Mouse (Mus musculus) neural tube, embryonic 14.5 days (tissue): Measurements from ENCODE around the gene Nt5c3b. TPM values are rescaled to one million over a fixed set of nuclear protein-coding genes. Genes with fewer than 3 reads are reported as not detected.
A peak's percentile ranks its signal among the peaks of the same experiment; 100 is the strongest.

Experiments
- ATAC-seq: fragments of 200-750 bp; cut with Nextera tagmentation; 2 replicates; pipeline ENCODE4 v1.8.0; 2017; ENCODE audit warnings: low read depth, mild to moderate bottlenecking, moderate TSS enrichment, moderate library complexity
- H3K27ac ChIP-seq: fragments of 300-500 bp; sonication (generic); 2 replicates; pipeline ENCODE4 v1.5.1; 2014; ENCODE audit warnings: low read depth, mild to moderate bottlenecking, control low read depth, low read length, moderate library complexity, mixed read lengths
- H3K27me3 ChIP-seq: fragments of 300-500 bp; sonication (generic); 2 replicates; pipeline ENCODE4 v1.6.1; 2014; ENCODE audit warnings: low read length; ENCODE audit not compliant: control insufficient read depth, insufficient read depth
- H3K36me3 ChIP-seq: fragments of 300-500 bp; sonication (generic); 2 replicates; pipeline ENCODE4 v1.6.1; 2014; ENCODE audit warnings: low read length, mixed read lengths; ENCODE audit not compliant: control insufficient read depth, insufficient read depth
- H3K4me1 ChIP-seq: fragments of 300-500 bp; sonication (generic); 2 replicates; pipeline ENCODE4 v1.6.1; 2014; ENCODE audit warnings: low read length; ENCODE audit not compliant: control insufficient read depth, insufficient read depth
- H3K4me2 ChIP-seq: fragments of 300-500 bp; sonication (generic); 2 replicates; pipeline ENCODE4 v1.6.1; 2014; ENCODE audit warnings: mild to moderate bottlenecking, low read depth, low read length, control low read depth
- H3K4me3 ChIP-seq: fragments of 300-500 bp; sonication (generic); 2 replicates; pipeline ENCODE4 v1.5.1; 2014; ENCODE audit warnings: low read depth, low read length, control low read depth, mixed read lengths
- H3K9ac ChIP-seq: fragments of 300-500 bp; sonication (generic); replicated peaks from 2 replicates; pipeline ENCODE4 v1.6.1; 2014; ENCODE audit warnings: low read depth, mild to moderate bottlenecking, control low read depth, low read length, mixed read lengths
- H3K9me3 ChIP-seq: fragments of 300-500 bp; sonication (generic); 2 replicates; pipeline ENCODE4 v1.6.1; 2016; ENCODE audit warnings: low read length; ENCODE audit not compliant: control insufficient read depth
- WGBS: fragments of 180-500 bp; shearing (Covaris S2); extraction: QIAGEN DNeasy Blood & Tissue Kit; methylation state at CpG from one replicate; pipeline ENCODE4 v1.1.7; 2014; 5-methylcytosine and 5-hydroxymethylcytosine counted together
- polyA plus RNA-seq: library from polyadenylated mRNA; unstranded; fragments of >200 nt; fragmentation: Nextera tagmentation; extraction: Ambion mirVana; gene quantifications from 2 replicates; pipeline ENCODE4 v1.2.1, GENCODE M21; 2014

Gene Nt5c3b
- polyA plus RNA-seq, 1 experiment from 2014 or later, result 107 TPM

DNA sequence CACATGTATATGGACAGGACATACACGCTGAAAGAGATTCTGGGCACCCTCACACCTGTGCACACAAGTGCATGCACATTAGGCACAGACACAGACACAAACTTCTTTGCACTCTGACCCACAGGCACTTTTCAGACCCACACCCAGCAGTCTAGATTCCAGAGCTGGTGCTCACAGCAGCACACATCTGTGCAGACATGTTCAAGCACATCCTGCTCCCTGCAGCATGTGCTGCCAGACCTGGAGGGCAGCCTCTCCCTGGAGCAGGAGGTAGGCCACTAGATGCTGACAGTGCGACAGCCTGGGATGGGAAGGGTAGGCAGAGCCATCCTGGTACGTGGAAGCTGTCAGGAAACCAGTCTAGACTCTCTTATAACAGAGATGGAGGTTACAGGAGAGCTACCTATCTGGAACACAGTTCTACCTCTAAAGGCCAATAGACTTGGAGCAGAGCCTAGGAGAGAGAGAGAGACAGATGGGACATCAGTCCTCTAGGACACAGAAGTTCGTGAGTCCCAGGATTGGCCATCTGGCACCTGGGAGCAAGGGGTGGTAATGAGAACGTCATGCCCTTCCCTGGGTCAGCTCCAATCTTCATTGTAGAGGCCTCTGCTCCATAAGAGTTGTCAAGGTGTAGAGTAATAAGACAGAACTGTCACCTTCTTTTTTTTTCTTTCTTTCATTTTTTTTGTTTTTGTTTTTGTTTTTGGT lies 34.5 kb downstream of the Nt5c3b start:
- H3K9ac ChIP-seq, result no peak overlapping the region
- no peaks in the 10 kb centered on the region for H3K36me3 ChIP-seq
- H3K27ac ChIP-seq, result no peak overlapping the region
- H3K4me2 ChIP-seq, result no peak overlapping the region
- no peak overlapping the region for H3K4me3 ChIP-seq
- no peak for ATAC-seq
- WGBS, result 82% methylated on average over 5 of the region's 5 CpGs
- no peaks in the 10 kb centered on the region for H3K4me1 ChIP-seq
- H3K27me3 ChIP-seq, result no peaks in the 10 kb centered on the region
- no peaks in the 10 kb centered on the region for H3K9me3 ChIP-seq

DNA sequence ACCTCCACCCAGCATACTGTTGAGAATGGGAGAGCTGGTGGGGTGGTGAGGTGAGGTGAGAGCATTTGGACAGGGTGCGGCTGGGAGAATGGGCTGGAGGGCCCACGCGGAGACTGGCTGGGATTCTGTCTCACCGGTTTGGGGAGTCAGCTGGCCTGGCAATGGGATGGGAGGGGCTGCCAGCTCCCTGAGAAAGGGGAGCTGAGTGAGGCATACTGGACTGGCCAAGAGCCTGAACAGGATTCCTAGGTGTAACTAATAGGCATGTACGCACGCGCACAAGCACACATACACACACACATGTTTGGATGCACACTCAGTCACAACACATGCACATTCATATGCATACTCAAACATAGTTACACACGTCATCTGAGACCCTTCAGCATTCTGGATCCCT lies 35.3 kb downstream of the Nt5c3b start:
- no peaks in the 10 kb centered on the region for H3K36me3 ChIP-seq
- no peaks in the 10 kb centered on the region for H3K4me1 ChIP-seq
- no peak overlapping the region for H3K27ac ChIP-seq
- ATAC-seq, result no peak
- WGBS, result 83% methylated on average over 8 of the region's 8 CpGs
- no peak overlapping the region for H3K9ac ChIP-seq
- H3K4me3 ChIP-seq, result no peak overlapping the region
- H3K27me3 ChIP-seq, result no peaks in the 10 kb centered on the region
- H3K9me3 ChIP-seq, result no peaks in the 10 kb centered on the region
- H3K4me2 ChIP-seq, result no peak overlapping the region

DNA sequence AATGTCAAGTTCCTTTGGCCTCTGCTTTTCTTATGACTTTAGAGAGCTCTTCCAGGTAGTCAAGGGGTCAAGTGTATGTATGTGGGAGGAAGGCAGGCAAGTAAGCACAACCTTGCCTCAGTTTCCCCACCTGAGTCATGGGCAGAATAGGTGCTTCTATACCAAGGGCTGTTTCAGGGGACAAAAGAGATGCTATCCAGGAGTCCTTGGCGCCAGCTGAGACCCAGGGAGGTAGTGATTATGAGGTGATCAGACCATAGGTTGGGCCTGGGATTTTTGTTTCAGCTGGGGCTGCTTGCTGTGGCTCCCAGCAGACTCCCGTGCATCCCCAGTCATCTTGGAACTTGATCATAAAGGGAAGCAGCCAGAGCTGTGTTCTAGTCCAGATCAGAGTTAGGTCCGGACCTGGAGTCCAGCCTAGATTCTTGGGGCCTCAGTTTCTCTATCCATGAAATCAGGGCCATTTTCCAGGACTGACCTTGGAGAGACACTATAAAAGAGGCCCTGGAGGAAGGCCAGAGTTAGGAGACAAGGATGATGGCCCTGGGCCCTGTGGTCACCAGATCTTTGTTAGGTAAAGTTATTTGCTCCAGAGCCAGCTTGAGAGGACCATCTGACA lies 37.0 kb downstream of the Nt5c3b start:
- no peak overlapping the region for H3K4me3 ChIP-seq
- ATAC-seq, result no peak
- WGBS, result 85% methylated on average over 3 of the region's 3 CpGs
- no peaks in the 10 kb centered on the region for H3K4me1 ChIP-seq
- H3K36me3 ChIP-seq, result no peaks in the 10 kb centered on the region
- H3K4me2 ChIP-seq, result no peak overlapping the region
- H3K9me3 ChIP-seq, result no peaks in the 10 kb centered on the region
- no peaks in the 10 kb centered on the region for H3K27me3 ChIP-seq
- no peak overlapping the region for H3K9ac ChIP-seq
- no peak overlapping the region for H3K27ac ChIP-seq

DNA sequence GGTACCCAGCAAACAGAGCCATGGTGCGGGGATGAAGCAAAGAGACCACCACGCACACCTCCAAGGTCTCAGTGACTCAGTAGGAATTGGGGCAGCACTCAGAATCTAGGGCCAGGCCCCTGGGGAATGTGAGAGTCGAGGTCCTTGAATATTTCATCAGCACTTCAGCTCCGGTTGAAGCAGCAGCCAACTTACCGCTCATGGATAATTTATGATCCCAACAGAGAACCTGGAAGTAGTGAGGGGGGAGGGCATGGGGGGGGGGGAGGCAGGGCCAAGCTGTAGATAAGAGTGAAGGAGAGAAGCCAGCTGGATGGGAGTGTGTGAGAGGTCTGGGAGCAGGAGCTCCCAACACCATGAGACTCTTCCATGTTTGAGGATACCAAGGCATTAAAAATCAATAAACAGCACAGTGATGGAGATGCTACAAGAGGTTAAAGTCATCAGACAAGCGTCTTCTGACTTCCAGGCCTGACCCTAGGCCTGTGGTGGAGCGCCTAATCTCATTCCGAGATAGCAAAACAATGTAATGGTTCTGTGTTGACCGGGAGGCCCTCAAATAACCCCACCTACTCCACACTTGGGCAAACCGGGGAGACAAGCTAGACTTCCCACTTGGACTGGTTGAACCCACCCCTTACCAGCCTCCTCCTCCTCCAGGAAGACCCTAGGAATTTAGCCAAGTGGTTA lies 38.0 kb downstream of the Nt5c3b start:
- no peaks in the 10 kb centered on the region for H3K4me1 ChIP-seq
- no peaks in the 10 kb centered on the region for H3K9me3 ChIP-seq
- no peak for ATAC-seq
- no peak overlapping the region for H3K4me2 ChIP-seq
- 68% methylated on average over 10 of the region's 10 CpGs for WGBS
- no peaks in the 10 kb centered on the region for H3K36me3 ChIP-seq
- H3K27me3 ChIP-seq, result no peaks in the 10 kb centered on the region
- no peak overlapping the region for H3K27ac ChIP-seq
- H3K9ac ChIP-seq, result no peak overlapping the region
- no peak overlapping the region for H3K4me3 ChIP-seq

DNA sequence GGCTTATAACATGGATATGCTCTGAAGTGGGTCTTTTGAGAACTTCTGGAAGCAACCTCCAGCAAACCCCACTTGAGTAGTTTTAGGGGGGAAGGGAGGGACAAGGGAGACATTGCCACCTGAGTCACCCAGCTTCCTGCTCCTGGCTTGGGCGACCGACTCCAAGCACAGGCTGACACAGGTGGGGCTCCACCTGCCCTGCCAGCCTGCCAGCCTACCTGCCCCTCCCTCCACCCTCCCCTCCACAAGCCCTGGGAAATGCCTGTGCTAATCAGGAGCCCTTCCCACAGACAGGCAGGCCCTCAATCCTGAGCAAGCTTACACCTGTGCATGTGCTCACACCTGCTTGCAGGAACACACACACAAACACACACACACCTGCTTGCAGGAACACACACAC lies 38.9 kb downstream of the Nt5c3b start:
- Histone ChIP-seq H3K4me3 (no peak overlapping the region), H3K27me3 (no peaks in the 10 kb centered on the region), H3K4me1 (no peaks in the 10 kb centered on the region), H3K9ac (no peak overlapping the region), H3K4me2 (no peak overlapping the region), H3K9me3 (no peaks in the 10 kb centered on the region), H3K27ac (no peak overlapping the region), H3K36me3 (no peaks in the 10 kb centered on the region)
- 77% methylated on average over 2 of the region's 2 CpGs for WGBS
- no peak for ATAC-seq

DNA sequence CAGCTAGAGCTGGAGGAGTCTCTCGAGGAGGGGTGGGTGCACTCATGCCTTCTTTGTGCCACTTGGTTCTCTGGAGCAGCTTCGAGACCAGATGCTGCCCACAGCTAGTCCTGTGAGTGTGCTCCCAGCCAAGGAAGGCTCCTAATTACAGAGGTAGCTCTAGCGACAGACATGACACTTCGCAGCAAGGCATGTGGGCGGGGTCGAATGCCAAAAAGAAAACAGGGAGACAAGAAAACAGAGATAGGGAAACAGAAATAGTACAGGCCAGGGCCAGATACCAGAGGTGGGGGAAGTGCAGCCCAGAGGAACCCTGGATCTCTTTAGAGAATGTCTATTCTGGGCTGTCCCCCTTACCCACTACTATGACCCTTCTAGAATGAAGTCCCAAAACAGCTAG lies 39.4 kb downstream of the Nt5c3b start:
- Histone ChIP-seq H3K27me3 (no peaks in the 10 kb centered on the region), H3K27ac (no peak overlapping the region), H3K36me3 (no peaks in the 10 kb centered on the region), H3K4me1 (no peaks in the 10 kb centered on the region), H3K4me2 (no peak overlapping the region), H3K9ac (no peak overlapping the region), H3K9me3 (no peaks in the 10 kb centered on the region), H3K4me3 (no peak overlapping the region)
- no peak for ATAC-seq
- 46% methylated on average over 6 of the region's 6 CpGs for WGBS

DNA sequence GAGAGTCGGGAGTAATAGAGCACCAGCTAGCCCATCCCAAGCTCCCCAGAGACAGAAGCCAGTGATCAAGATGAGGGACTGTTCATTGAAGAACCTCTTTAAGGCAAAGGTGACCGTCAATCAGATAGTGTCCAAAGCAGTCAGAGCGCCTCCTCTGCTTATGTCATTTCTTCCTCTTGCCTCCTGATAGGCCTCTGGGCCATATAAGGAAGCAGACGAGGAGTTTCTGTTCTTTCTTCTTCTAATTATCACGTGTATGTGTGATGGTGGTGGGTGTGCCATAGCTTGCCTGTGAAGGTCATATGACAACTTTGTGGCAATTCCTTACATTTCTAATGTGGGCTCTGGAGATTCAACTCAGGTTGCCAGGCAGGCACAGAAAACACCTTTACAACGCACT lies 40.8 kb downstream of the Nt5c3b start:
- Histone ChIP-seq H3K4me1 (peaks cover 2% of the 10 kb centered on the region; the same call in 1 of the 2 replicates), H3K27me3 (no peaks in the 10 kb centered on the region), H3K9me3 (no peaks in the 10 kb centered on the region), H3K4me2 (no peak overlapping the region), H3K36me3 (no peaks in the 10 kb centered on the region), H3K4me3 (no peak overlapping the region), H3K9ac (no peak overlapping the region), H3K27ac (no peak overlapping the region)
- no peak for ATAC-seq
- 77% methylated on average over 6 of the region's 6 CpGs for WGBS

DNA sequence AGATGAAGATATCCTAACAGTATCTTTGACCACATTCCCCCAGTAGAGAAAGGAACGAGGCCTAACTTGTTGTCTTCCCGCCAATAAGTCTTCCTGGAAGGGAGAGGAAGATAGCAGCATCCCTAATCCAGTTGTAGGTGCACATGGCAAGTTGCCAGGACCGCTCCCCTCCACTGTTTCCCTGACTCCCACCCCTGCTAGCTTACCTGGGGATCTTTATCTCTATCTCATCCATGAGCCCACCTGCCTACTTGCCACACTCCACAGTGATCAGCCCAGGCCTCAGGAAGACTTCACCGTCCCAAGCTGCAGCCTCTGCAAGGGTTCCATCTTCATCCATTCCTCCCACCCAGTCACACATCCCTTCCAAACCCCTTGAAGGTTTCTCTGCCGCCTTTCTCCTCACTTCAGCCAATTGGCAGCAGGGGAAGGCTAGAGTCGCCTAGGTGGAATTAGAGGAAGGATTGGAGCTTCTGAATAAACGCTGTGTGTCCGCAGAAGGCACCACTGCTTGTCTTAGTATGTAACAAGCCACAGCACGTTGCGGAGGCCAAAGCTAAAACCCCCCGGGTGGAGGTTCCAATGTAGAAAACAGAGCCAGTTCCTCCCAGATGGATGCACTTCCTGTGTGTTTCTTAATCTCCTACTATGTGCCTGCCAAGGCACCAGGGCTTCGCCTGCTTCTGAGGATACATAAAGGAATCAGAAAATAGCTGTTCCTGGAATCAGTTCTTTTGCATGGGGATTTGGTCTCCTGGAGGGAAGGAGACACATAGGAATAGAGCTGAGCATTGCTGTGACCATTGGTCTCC lies 41.7 kb downstream of the Nt5c3b start:
- Histone ChIP-seq H3K27ac (no peak overlapping the region), H3K36me3 (no peaks in the 10 kb centered on the region), H3K4me1 (peaks cover 3% of the 10 kb centered on the region; the same call in 1 of the 2 replicates), H3K4me3 (no peak overlapping the region), H3K9ac (0 out of 2 replicates have a peak overlapping the region, but pooled peaks have one; percentile 25), H3K4me2 (no peak overlapping the region), H3K27me3 (no peaks in the 10 kb centered on the region), H3K9me3 (no peaks in the 10 kb centered on the region)
- 83% methylated on average over 12 of the region's 12 CpGs for WGBS
- no peak for ATAC-seq
